Mouse (Mus musculus) liver, embryonic 14 days (tissue): ENCODE results near the gene Uchl5. TPM values are rescaled to one million over a fixed set of nuclear protein-coding genes. Genes with fewer than 3 reads are reported as not detected.

Experiments
- polyA plus RNA-seq: library from polyadenylated mRNA; depleted of rRNA; stranded (reverse); fragments of >200 nt; gene quantifications from 2 replicates; pipeline ENCODE4 v1.2.3, GENCODE M21; 2012; rRNA removed

Gene Uchl5
- 23.8 and 26.4 TPM in 2 replicates for polyA plus RNA-seq

DNA sequence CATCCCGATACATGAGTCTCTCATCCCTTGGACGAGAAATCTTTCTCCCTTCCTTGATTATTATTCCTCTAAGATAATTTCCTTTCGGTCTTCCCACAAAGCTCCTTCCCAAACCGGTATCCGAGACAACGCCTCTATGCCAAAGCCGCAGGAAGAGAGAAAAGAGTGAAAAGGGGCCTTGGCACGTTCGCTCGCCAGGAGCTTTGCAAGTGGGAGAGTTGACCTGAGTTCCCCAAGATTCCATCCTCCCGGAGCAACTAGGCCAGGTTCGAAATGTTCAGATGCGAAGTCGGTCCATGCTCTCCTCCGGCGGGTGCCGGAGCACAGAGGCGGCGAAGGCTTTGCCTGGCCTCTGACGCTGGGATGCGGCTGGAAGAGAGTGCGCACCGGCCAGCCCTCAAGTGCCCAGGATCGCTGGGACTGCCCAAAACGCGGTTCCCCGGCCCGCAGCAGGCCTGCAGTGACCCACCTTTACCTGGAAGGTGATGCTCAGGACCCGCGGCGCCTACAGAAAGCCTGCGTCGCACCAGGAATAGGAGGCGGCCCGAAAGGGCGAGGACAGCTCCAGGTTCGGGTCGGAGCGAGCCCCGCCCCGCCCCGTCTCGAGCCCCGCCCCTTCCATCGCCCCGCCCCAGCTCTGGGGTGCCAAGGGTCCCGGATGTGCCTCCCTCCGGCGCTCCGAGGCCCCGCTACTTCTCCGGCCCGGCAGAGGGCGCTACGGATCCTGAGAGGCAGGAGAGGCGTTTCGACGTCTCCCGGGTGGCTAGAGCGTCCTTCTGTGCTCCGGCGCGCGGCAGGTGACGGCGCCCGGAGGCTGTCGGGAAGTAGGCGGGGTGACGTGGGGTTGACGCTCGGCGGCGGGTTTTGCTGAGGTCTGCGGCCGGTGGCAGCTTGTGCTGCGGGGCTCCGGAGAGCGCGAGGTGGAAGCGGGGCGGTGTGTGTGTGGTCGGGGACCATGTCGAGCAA is at the start of gene Uchl5, which contains the start of gene Trove2:
Gene Uchl5 (plus strand): TSS at position 827 of the 966 bp plus-strand sequence.
Gene Trove2 (minus strand): TSS at position 623 of the 966 bp plus-strand sequence.

Other genes with a start within 250 kb of the Uchl5 start
- 0.01 TPM in 1 of 2 replicates, not detected in the other for gene B3galt2, start 136.6 kb upstream of the Uchl5 start, polyA plus RNA-seq
- gene Cdc73, start 74.4 kb upstream of the Uchl5 start, polyA plus RNA-seq = 12.9 and 13.5 TPM in 2 replicates
- gene Glrx2, start 60.9 kb upstream of the Uchl5 start, polyA plus RNA-seq = 20.9 and 21.2 TPM in 2 replicates
- gene Trove2, start 204 bp upstream of the Uchl5 start, polyA plus RNA-seq = 0.78 and 0.90 TPM in 2 replicates
- 3.3 and 3.9 TPM in 2 replicates for gene Rgs2, start 226.9 kb downstream of the Uchl5 start, polyA plus RNA-seq